Mouse (Mus musculus): ENCODE measurements around the gene Lsamp. TPM values are rescaled to one million over a fixed set of nuclear protein-coding genes. Genes with fewer than 3 reads are reported as not detected.

Gene Lsamp
- polyA plus RNA-seq, 1 experiment = 0.31 TPM

GRCm38 (mm10) chr16:41653261-41653660 lies 1669.1 kb downstream of the Lsamp start:
- TF ChIP-seq POLR2A (IDR thresholded peaks at IDR 0.05; ENCODE audit: control insufficient read depth, low read depth, low read length) = no peak
- TF ChIP-seq CTCF (IDR thresholded peaks at IDR 0.05; ENCODE audit: control insufficient read depth, insufficient read depth, insufficient replicate concordance, low read depth, low read length) = no peak

GRCm38 (mm10) chr16:41674316-41675038 lies 1690.3 kb downstream of the Lsamp start:
- no peak overlapping the region for H3K27ac ChIP-seq (ENCODE audit: control insufficient read depth, insufficient read depth, low read depth, low read length)
- H3K36me3 ChIP-seq (ENCODE audit: control insufficient read depth, insufficient read depth, low read length) = no peaks in the 10 kb centered on the region
- no peaks in the 10 kb centered on the region for H3K4me1 ChIP-seq (ENCODE audit: control insufficient read depth, insufficient read depth, low read length)
- H3K4me3 ChIP-seq (ENCODE audit: control insufficient read depth, low read depth, low read length) = no peak overlapping the region
- H3K27me3 ChIP-seq (ENCODE audit: control insufficient read depth, insufficient read depth, low read length) = no peaks in the 10 kb centered on the region
- TF ChIP-seq CTCF (IDR thresholded peaks at IDR 0.05; ENCODE audit: control insufficient read depth, insufficient read depth, insufficient replicate concordance, low read depth, low read length) = no peak
- no peak for TF ChIP-seq POLR2A (IDR thresholded peaks at IDR 0.05; ENCODE audit: control insufficient read depth, low read depth, low read length)

More at GRCm38 (mm10) chr16:41653261-41653660, 1669.1 kb downstream of the Lsamp start:
- Histone ChIP-seq H3K27me3 (ENCODE audit: control insufficient read depth, insufficient read depth, low read length) (no peaks in the 10 kb centered on the region), H3K4me3 (ENCODE audit: control insufficient read depth, low read depth, low read length) (no peak overlapping the region), H3K4me1 (ENCODE audit: control insufficient read depth, insufficient read depth, low read length) (no peaks in the 10 kb centered on the region), H3K36me3 (ENCODE audit: control insufficient read depth, insufficient read depth, low read length) (no peaks in the 10 kb centered on the region), H3K27ac (ENCODE audit: control insufficient read depth, insufficient read depth, low read depth, low read length) (no peak overlapping the region)

GRCm38 (mm10) chr16:41675774-41676173 lies 1691.6 kb downstream of the Lsamp start:
- TF ChIP-seq CTCF (IDR thresholded peaks at IDR 0.05; ENCODE audit: control insufficient read depth, insufficient read depth, insufficient replicate concordance, low read depth, low read length) = no peak
- TF ChIP-seq POLR2A (IDR thresholded peaks at IDR 0.05; ENCODE audit: control insufficient read depth, low read depth, low read length) = no peak
- Histone ChIP-seq H3K27me3 (ENCODE audit: control insufficient read depth, insufficient read depth, low read length) (no peaks in the 10 kb centered on the region), H3K4me3 (ENCODE audit: control insufficient read depth, low read depth, low read length) (no peak overlapping the region), H3K27ac (ENCODE audit: control insufficient read depth, insufficient read depth, low read depth, low read length) (no peak overlapping the region), H3K36me3 (ENCODE audit: control insufficient read depth, insufficient read depth, low read length) (no peaks in the 10 kb centered on the region), H3K4me1 (ENCODE audit: control insufficient read depth, insufficient read depth, low read length) (no peaks in the 10 kb centered on the region)

GRCm38 (mm10) chr16:41692435-41692834 lies 1708.3 kb downstream of the Lsamp start:
- TF ChIP-seq CTCF (IDR thresholded peaks at IDR 0.05; ENCODE audit: control insufficient read depth, insufficient read depth, insufficient replicate concordance, low read depth, low read length) (no peak), POLR2A (IDR thresholded peaks at IDR 0.05; ENCODE audit: control insufficient read depth, low read depth, low read length) (no peak)
- Histone ChIP-seq H3K4me3 (ENCODE audit: control insufficient read depth, low read depth, low read length) (no peak overlapping the region), H3K4me1 (ENCODE audit: control insufficient read depth, insufficient read depth, low read length) (no peaks in the 10 kb centered on the region), H3K27me3 (ENCODE audit: control insufficient read depth, insufficient read depth, low read length) (no peaks in the 10 kb centered on the region), H3K36me3 (ENCODE audit: control insufficient read depth, insufficient read depth, low read length) (no peaks in the 10 kb centered on the region), H3K27ac (ENCODE audit: control insufficient read depth, insufficient read depth, low read depth, low read length) (no peak overlapping the region)

GRCm38 (mm10) chr16:41701790-41702428 lies 1717.7 kb downstream of the Lsamp start:
- H3K4me1 ChIP-seq (ENCODE audit: control insufficient read depth, insufficient read depth, low read length) = no peaks in the 10 kb centered on the region
- no peaks in the 10 kb centered on the region for H3K27me3 ChIP-seq (ENCODE audit: control insufficient read depth, insufficient read depth, low read length)
- no peak for TF ChIP-seq POLR2A (IDR thresholded peaks at IDR 0.05; ENCODE audit: control insufficient read depth, low read depth, low read length)
- TF ChIP-seq CTCF (IDR thresholded peaks at IDR 0.05; ENCODE audit: control insufficient read depth, insufficient read depth, insufficient replicate concordance, low read depth, low read length) = no peak
- no peak overlapping the region for H3K4me3 ChIP-seq (ENCODE audit: control insufficient read depth, low read depth, low read length)
- no peaks in the 10 kb centered on the region for H3K36me3 ChIP-seq (ENCODE audit: control insufficient read depth, insufficient read depth, low read length)
- H3K27ac ChIP-seq (ENCODE audit: control insufficient read depth, insufficient read depth, low read depth, low read length) = no peak overlapping the region

- H3K4me3 ChIP-seq (ENCODE audit: control insufficient read depth, low read depth, low read length) = no peak overlapping the region
- no peak for TF ChIP-seq POLR2A (IDR thresholded peaks at IDR 0.05; ENCODE audit: control insufficient read depth, low read depth, low read length)
- no peak for TF ChIP-seq CTCF (IDR thresholded peaks at IDR 0.05; ENCODE audit: control insufficient read depth, insufficient read depth, insufficient replicate concordance, low read depth, low read length)
- no peaks in the 10 kb centered on the region for H3K36me3 ChIP-seq (ENCODE audit: control insufficient read depth, insufficient read depth, low read length)
- H3K27ac ChIP-seq (ENCODE audit: control insufficient read depth, insufficient read depth, low read depth, low read length) = no peak overlapping the region
- H3K27me3 ChIP-seq (ENCODE audit: control insufficient read depth, insufficient read depth, low read length) = no peaks in the 10 kb centered on the region
- H3K4me1 ChIP-seq (ENCODE audit: control insufficient read depth, insufficient read depth, low read length) = no peaks in the 10 kb centered on the region
These were observed 1744.9 kb downstream of the Lsamp start for GRCm38 (mm10) chr16:41728900-41729585.

DNA sequence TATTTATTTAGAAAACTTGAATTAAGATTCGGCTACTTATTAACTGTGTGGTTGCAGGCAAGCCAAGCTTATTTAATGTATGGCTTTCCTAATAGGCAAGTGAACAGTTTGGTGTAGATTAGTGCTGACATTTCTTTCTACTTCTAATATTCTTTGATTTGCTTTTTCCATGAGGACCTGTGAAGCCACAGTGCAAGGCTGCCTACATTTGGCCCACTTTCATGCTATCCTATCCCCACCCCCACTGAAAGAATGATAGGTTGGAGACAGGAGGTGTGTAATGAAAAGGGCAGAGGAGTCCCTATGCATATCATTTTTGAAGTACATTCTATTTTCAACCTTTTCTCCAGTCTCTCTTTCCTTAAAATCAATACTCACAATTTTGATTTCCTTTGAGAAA lies 1745.8 kb downstream of the Lsamp start:
- H3K4me1 ChIP-seq (ENCODE audit: control insufficient read depth, insufficient read depth, low read length) = no peaks in the 10 kb centered on the region
- TF ChIP-seq CTCF (IDR thresholded peaks at IDR 0.05; ENCODE audit: control insufficient read depth, insufficient read depth, insufficient replicate concordance, low read depth, low read length) = no peak
- no peak for TF ChIP-seq POLR2A (IDR thresholded peaks at IDR 0.05; ENCODE audit: control insufficient read depth, low read depth, low read length)
- no peaks in the 10 kb centered on the region for H3K36me3 ChIP-seq (ENCODE audit: control insufficient read depth, insufficient read depth, low read length)
- no peaks in the 10 kb centered on the region for H3K27me3 ChIP-seq (ENCODE audit: control insufficient read depth, insufficient read depth, low read length)
- no peak overlapping the region for H3K4me3 ChIP-seq (ENCODE audit: control insufficient read depth, low read depth, low read length)
- H3K27ac ChIP-seq (ENCODE audit: control insufficient read depth, insufficient read depth, low read depth, low read length) = no peak overlapping the region
